Mouse (Mus musculus): ENCODE results near the gene Col18a1. TPM values are rescaled to one million over a fixed set of nuclear protein-coding genes. Genes with fewer than 3 reads are reported as not detected.

Gene Col18a1
- polyA plus RNA-seq, 1 experiment from 2014 or later, result 40.4 TPM

GRCm38 (mm10) chr10:77116537-77117455 is 49.6 kb downstream of the Col18a1 start:
- no peak overlapping the region for H3K27ac ChIP-seq (ENCODE audit: low read depth, low read length)
- 36% methylated on average over 4 of the region's 4 CpGs for WGBS
- no peak for DNase-seq (ENCODE audit: low spot score)

DNA sequence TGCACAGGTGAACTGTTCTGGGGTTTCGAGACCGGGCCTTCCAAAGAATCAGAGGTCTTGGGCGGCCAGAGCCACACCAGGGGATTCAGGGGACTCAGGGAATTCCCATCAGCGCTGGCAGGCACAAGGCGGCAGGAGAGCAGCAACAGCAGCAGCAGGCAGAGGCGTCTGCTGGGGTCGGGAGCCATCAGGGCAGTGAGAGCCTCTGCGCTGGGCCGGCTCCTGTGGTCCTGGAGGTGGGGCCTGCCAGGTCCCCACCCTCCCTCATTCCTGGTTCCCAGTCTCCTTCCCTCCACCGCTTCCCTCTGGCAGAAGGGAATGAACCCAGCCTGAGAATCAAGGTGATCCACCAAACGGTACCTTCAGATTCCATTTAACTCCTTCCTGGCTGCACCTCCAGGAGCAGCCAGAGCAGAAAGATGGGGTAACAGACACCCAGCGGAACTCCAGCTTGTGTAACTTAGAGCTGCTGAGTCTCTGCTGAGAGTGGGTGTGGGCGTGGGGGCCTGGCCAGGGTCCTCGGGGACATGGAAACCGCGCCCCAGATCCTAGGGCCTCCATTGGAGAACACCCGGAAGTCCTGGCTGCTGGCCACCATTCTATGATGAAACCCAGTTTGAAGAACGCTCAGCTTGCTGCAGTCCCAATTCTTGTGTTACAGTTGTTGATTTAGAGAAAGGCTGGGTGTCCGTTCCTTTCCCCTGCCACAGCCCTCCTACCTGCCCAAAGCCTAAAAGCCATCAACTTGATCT is 52.7 kb downstream of the Col18a1 start:
- Histone ChIP-seq H3K9ac (ENCODE audit: low read depth, low read length) (no peak overlapping the region), H3K4me1 (replicated peaks; ENCODE audit: control insufficient read depth, insufficient read depth, low read length) (no peaks in the 10 kb centered on the region; the same call in none of the 2 replicates), H3K4me2 (replicated peaks; ENCODE audit: low read depth, low read length) (no peak overlapping the region), H3K27me3 (ENCODE audit: control insufficient read depth, insufficient read depth, low read length) (no peaks in the 10 kb centered on the region), H3K9me3 (ENCODE audit: control insufficient read depth, low read length) (no peaks in the 10 kb centered on the region), H3K4me3 (ENCODE audit: low read depth, low read length) (no peak overlapping the region), H3K36me3 (ENCODE audit: control insufficient read depth, insufficient read depth, low read length) (peaks cover 2% of the 10 kb centered on the region; the same call in 1 of the 2 replicates), H3K27ac (ENCODE audit: low read depth, low read length) (no peak overlapping the region)
- no peak for DNase-seq (ENCODE audit: low spot score)
- WGBS, result 69% methylated on average over 19 of the region's 19 CpGs
- no peak for ATAC-seq (ENCODE audit: low FRiP score)

More at GRCm38 (mm10) chr10:77116537-77117455, 49.6 kb downstream of the Col18a1 start:
- H3K4me1 ChIP-seq (replicated peaks; ENCODE audit: control insufficient read depth, insufficient read depth, low read length), result no peaks in the 10 kb centered on the region; the same call in none of the 2 replicates
- ATAC-seq (ENCODE audit: low FRiP score), result no peak
- no peaks in the 10 kb centered on the region for H3K9me3 ChIP-seq (ENCODE audit: control insufficient read depth, low read length)
- H3K4me3 ChIP-seq (ENCODE audit: low read depth, low read length), result no peak overlapping the region
- no peak overlapping the region for H3K9ac ChIP-seq (ENCODE audit: low read depth, low read length)
- peaks cover 2% of the 10 kb centered on the region; the same call in 1 of the 2 replicates for H3K36me3 ChIP-seq (ENCODE audit: control insufficient read depth, insufficient read depth, low read length)
- no peak overlapping the region for H3K4me2 ChIP-seq (replicated peaks; ENCODE audit: low read depth, low read length)
- no peaks in the 10 kb centered on the region for H3K27me3 ChIP-seq (ENCODE audit: control insufficient read depth, insufficient read depth, low read length)

DNA sequence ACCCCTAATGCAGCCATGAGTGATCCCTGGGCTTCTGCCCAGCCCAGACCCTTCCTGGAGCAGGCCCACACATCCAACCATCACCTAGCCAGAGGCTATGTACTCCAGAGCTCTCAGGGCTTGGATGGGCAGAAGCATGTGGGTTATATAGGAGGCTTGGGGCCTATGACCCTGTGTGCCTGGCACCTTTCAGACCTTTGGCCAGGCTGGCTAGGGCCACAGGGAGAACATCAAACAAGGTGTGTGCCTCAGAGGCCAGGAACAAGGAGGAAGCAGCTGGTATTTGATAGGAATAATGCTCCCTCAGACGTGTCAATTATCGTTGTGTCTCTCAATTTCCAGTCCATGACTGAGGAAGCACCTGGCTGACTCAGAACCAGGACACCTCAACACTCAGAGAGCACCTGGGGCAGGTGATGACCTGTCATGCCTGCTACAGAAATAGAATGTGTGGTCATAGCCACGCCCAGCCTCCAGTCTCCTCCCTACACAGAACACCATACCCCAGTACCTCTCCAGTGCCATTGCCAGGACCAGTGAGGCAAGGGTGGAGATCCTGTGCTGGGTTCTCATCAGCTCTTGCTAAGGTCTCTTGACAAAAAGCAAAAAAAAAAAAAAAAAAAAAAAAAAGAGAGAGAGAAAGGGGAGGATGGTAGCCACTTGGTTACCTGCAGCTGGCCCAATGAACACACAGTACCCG is 54.6 kb downstream of the Col18a1 start:
- no peak overlapping the region for H3K27ac ChIP-seq (ENCODE audit: low read depth, low read length)
- WGBS, result 88% methylated on average over 4 of the region's 4 CpGs
- H3K4me3 ChIP-seq (ENCODE audit: low read depth, low read length), result no peak overlapping the region
- no peak for DNase-seq (ENCODE audit: low spot score)
- no peak for ATAC-seq (ENCODE audit: low FRiP score)
- H3K4me2 ChIP-seq (replicated peaks; ENCODE audit: low read depth, low read length), result no peak overlapping the region
- no peaks in the 10 kb centered on the region; the same call in none of the 2 replicates for H3K4me1 ChIP-seq (replicated peaks; ENCODE audit: control insufficient read depth, insufficient read depth, low read length)
- no peak overlapping the region for H3K9ac ChIP-seq (ENCODE audit: low read depth, low read length)
- H3K9me3 ChIP-seq (ENCODE audit: control insufficient read depth, low read length), result no peaks in the 10 kb centered on the region
- peaks cover 2% of the 10 kb centered on the region; the same call in 1 of the 2 replicates for H3K36me3 ChIP-seq (ENCODE audit: control insufficient read depth, insufficient read depth, low read length)
- no peaks in the 10 kb centered on the region for H3K27me3 ChIP-seq (ENCODE audit: control insufficient read depth, insufficient read depth, low read length)

- no peaks in the 10 kb centered on the region for H3K9me3 ChIP-seq (ENCODE audit: control insufficient read depth, low read length)
- H3K27ac ChIP-seq (ENCODE audit: low read depth, low read length), result no peak overlapping the region
- no peak for ATAC-seq (ENCODE audit: low FRiP score)
- DNase-seq (ENCODE audit: low spot score), result no peak
- peaks cover 2% of the 10 kb centered on the region; the same call in 1 of the 2 replicates for H3K36me3 ChIP-seq (ENCODE audit: control insufficient read depth, insufficient read depth, low read length)
- WGBS, result 60% methylated on average over 7 of the region's 7 CpGs
- no peak overlapping the region for H3K4me2 ChIP-seq (replicated peaks; ENCODE audit: low read depth, low read length)
- no peaks in the 10 kb centered on the region for H3K4me1 ChIP-seq (replicated peaks; ENCODE audit: control insufficient read depth, insufficient read depth, low read length)
- H3K9ac ChIP-seq (ENCODE audit: low read depth, low read length), result no peak overlapping the region
- no peaks in the 10 kb centered on the region for H3K27me3 ChIP-seq (ENCODE audit: control insufficient read depth, insufficient read depth, low read length)
- no peak overlapping the region for H3K4me3 ChIP-seq (ENCODE audit: low read depth, low read length)
Measured at GRCm38 (mm10) chr10:77110843-77111242, 55.5 kb downstream of the Col18a1 start.

GRCm38 (mm10) chr10:77110010-77110409 is 56.3 kb downstream of the Col18a1 start:
- H3K9me3 ChIP-seq (ENCODE audit: control insufficient read depth, low read length), result no peaks in the 10 kb centered on the region
- no peaks in the 10 kb centered on the region for H3K27me3 ChIP-seq (ENCODE audit: control insufficient read depth, insufficient read depth, low read length)
- H3K9ac ChIP-seq (ENCODE audit: low read depth, low read length), result no peak overlapping the region
- no peak overlapping the region for H3K4me2 ChIP-seq (replicated peaks; ENCODE audit: low read depth, low read length)
- no peak overlapping the region for H3K27ac ChIP-seq (ENCODE audit: low read depth, low read length)
- H3K36me3 ChIP-seq (ENCODE audit: control insufficient read depth, insufficient read depth, low read length), result peaks cover 2% of the 10 kb centered on the region; the same call in 1 of the 2 replicates
- 93% methylated on average over 9 of the region's 9 CpGs for WGBS
- no peaks in the 10 kb centered on the region for H3K4me1 ChIP-seq (replicated peaks; ENCODE audit: control insufficient read depth, insufficient read depth, low read length)
- no peak for ATAC-seq (ENCODE audit: low FRiP score)
- DNase-seq (ENCODE audit: low spot score), result no peak
- H3K4me3 ChIP-seq (ENCODE audit: low read depth, low read length), result no peak overlapping the region

- Histone ChIP-seq H3K9ac (ENCODE audit: low read depth, low read length) (no peak overlapping the region), H3K4me1 (replicated peaks; ENCODE audit: control insufficient read depth, insufficient read depth, low read length) (no peaks in the 10 kb centered on the region), H3K27me3 (ENCODE audit: control insufficient read depth, insufficient read depth, low read length) (no peaks in the 10 kb centered on the region), H3K36me3 (ENCODE audit: control insufficient read depth, insufficient read depth, low read length) (peaks cover 2% of the 10 kb centered on the region; the same call in 1 of the 2 replicates), H3K9me3 (ENCODE audit: control insufficient read depth, low read length) (no peaks in the 10 kb centered on the region), H3K27ac (ENCODE audit: low read depth, low read length) (no peak overlapping the region), H3K4me2 (replicated peaks; ENCODE audit: low read depth, low read length) (no peak overlapping the region), H3K4me3 (ENCODE audit: low read depth, low read length) (no peak overlapping the region)
- DNase-seq (ENCODE audit: low spot score) (no peak), ATAC-seq (ENCODE audit: low FRiP score) (no peak)
- WGBS, result 93% methylated on average over 4 of the region's 4 CpGs
Measured at GRCm38 (mm10) chr10:77108106-77108505, 58.2 kb downstream of the Col18a1 start.

GRCm38 (mm10) chr10:77104327-77104726 is 62.0 kb downstream of the Col18a1 start:
- no peak for ATAC-seq (ENCODE audit: low FRiP score)
- H3K27ac ChIP-seq (ENCODE audit: low read depth, low read length), result no peak overlapping the region
- H3K27me3 ChIP-seq (ENCODE audit: control insufficient read depth, insufficient read depth, low read length), result no peaks in the 10 kb centered on the region
- no peaks in the 10 kb centered on the region for H3K9me3 ChIP-seq (ENCODE audit: control insufficient read depth, low read length)
- H3K4me3 ChIP-seq (ENCODE audit: low read depth, low read length), result no peak overlapping the region
- no peak for DNase-seq (ENCODE audit: low spot score)
- no peak overlapping the region for H3K9ac ChIP-seq (ENCODE audit: low read depth, low read length)
- H3K4me2 ChIP-seq (replicated peaks; ENCODE audit: low read depth, low read length), result no peak overlapping the region
- H3K4me1 ChIP-seq (replicated peaks; ENCODE audit: control insufficient read depth, insufficient read depth, low read length), result no peaks in the 10 kb centered on the region
- H3K36me3 ChIP-seq (ENCODE audit: control insufficient read depth, insufficient read depth, low read length), result no peaks in the 10 kb centered on the region

- H3K4me2 ChIP-seq (replicated peaks; ENCODE audit: low read depth, low read length), result no peak overlapping the region
- no peaks in the 10 kb centered on the region for H3K9me3 ChIP-seq (ENCODE audit: control insufficient read depth, low read length)
- H3K36me3 ChIP-seq (ENCODE audit: control insufficient read depth, insufficient read depth, low read length), result no peaks in the 10 kb centered on the region
- 55% methylated on average over 8 of the region's 8 CpGs for WGBS
- DNase-seq (ENCODE audit: low spot score) (no peak), ATAC-seq (ENCODE audit: low FRiP score) (no peak)
- no peaks in the 10 kb centered on the region for H3K4me1 ChIP-seq (replicated peaks; ENCODE audit: control insufficient read depth, insufficient read depth, low read length)
- no peak overlapping the region for H3K27ac ChIP-seq (ENCODE audit: low read depth, low read length)
- H3K9ac ChIP-seq (ENCODE audit: low read depth, low read length), result no peak overlapping the region
- H3K27me3 ChIP-seq (ENCODE audit: control insufficient read depth, insufficient read depth, low read length), result no peaks in the 10 kb centered on the region
- H3K4me3 ChIP-seq (ENCODE audit: low read depth, low read length), result no peak overlapping the region
Measured at GRCm38 (mm10) chr10:77103689-77104088, 62.7 kb downstream of the Col18a1 start.

All from hindbrain, embryonic 11.5 days (tissue).